Mouse (Mus musculus) thymus, postnatal 0 days (tissue): Measurements from ENCODE around the gene Hoxc11. TPM values are rescaled to one million over a fixed set of nuclear protein-coding genes. Genes with fewer than 3 reads are reported as not detected.
A peak's percentile ranks its signal among the peaks of the same experiment; 100 is the strongest.

Source experiments
- DNase-seq: peaks from one replicate; pipeline ENCODE4 v3.0.0-alpha.2; 2015; ENCODE audit warnings: low spot score
- polyA plus RNA-seq: library from polyadenylated mRNA; unstranded; fragments of >200 nt; fragmentation: Nextera tagmentation; extraction: Ambion mirVana; gene quantifications from 2 replicates; pipeline ENCODE4 v1.2.1, GENCODE M21; 2015

Gene Hoxc11
- polyA plus RNA-seq, 1 experiment from 2014 or later: 0.09 TPM

GRCm38 (mm10) chr15:102963671-102964640, 9.7 kb downstream of the Hoxc11 start:
- no peak for DNase-seq

GRCm38 (mm10) chr15:102965003-102965891, 11.0 kb downstream of the Hoxc11 start:
- no peak for DNase-seq

DNA sequence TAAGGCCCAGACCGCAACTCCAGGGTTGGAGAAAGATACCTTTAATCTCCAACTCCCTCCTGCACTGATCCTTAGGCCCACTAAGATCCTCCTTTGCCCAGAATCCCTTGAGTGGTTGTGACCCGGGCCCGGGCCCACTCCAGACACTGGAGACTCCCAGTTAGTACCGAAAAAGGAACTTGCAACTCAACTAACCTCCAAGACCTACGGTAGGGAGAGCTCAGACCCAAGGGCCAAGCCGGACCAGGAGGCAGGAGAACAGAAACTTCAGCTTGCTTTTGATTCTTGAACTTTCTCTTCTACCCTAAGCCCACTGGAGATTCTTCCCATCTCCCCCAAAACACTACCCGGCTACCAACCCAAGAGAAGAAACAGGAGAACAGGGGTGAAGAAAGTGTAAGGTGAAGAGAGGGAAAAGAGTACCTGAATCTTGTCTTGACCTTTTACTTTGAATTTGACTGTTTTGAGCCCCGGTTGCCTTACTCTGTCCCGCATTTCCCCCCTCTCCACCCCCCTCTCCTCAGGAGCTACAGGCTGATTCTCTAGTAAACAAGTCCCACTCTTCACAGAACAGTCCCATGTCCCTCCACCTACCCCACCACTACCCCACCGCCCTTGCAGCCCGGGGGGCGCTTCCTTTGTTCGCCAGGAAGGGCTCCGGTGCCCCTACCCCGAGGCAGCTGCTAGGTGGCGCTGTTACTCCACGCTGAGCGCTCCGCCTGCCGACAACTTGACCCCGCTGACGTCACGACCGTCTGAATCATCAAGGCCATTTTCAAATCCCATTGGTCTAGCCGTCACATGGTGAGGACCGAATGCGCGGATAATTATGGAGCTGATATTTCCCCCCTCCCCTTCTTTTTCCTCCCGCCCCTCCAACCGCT, 11.9 kb downstream of the Hoxc11 start:
- peak; percentile 52 for DNase-seq

DNA sequence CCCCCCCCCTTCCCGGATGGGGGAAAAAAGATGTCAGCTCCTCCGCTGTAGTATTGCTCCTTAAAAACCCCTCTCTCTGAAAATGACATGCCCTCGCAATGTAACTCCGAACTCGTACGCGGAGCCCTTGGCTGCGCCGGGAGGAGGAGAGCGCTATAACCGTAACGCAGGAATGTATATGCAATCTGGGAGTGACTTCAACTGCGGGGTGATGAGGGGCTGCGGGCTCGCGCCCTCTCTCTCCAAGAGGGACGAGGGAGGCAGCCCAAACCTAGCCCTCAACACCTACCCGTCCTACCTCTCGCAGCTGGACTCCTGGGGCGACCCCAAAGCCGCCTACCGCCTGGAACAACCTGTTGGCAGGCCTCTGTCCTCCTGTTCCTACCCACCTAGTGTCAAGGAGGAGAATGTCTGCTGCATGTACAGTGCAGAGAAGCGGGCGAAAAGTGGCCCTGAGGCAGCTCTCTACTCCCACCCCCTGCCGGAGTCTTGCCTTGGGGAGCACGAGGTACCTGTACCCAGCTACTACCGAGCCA, 12.6 kb downstream of the Hoxc11 start, which contains the start of gene Hoxc10:
TSS of gene Hoxc10 (plus strand) at position 21 of the 536 bp plus-strand sequence.
- no peak for DNase-seq

GRCm38 (mm10) chr15:102967312-102967510, 13.0 kb downstream of the Hoxc11 start, which contains the start of gene Hoxc5:
TSS of gene Hoxc5 (plus strand) at chr15:102967443.
- DNase-seq: no peak

GRCm38 (mm10) chr15:102967511-102968397, 13.5 kb downstream of the Hoxc11 start:
- no peak for DNase-seq

GRCm38 (mm10) chr15:102969296-102969695, 15.1 kb downstream of the Hoxc11 start:
- DNase-seq: no peak

DNA sequence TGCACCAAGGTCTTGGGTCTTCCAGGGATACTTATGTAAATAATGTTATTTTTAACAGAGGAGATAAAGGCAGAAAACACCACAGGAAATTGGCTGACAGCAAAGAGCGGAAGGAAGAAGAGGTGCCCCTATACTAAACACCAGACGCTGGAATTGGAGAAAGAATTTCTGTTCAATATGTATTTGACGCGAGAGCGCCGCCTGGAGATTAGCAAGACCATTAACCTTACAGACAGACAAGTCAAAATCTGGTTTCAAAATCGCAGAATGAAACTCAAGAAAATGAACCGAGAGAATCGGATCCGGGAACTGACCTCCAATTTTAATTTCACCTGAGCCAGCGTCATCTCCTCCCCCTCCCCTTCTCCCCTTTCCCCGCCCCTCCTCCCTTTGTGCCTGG, 16.5 kb downstream of the Hoxc11 start:
- DNase-seq: no peak

DNA sequence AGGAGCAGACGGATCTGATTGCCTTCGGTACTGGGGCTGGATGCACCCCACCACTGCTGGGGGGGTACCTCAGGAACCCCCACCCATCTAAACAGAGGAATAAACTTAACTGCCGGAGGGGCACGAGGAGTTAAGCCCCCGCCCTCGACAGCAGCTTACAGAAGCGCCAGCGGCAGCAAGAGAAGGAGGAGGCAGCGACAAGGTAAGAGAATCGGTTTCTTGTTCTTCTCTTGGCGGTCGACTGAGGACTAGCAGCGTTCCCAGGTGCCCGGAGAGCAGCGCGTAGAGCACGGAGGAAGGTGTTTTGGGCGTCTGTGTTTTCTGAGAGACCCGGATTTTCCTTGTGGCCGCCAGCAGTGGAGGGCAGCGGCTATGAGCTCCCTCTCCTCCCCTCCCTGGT, 18.0 kb downstream of the Hoxc11 start:
- no peak for DNase-seq

- no peak for DNase-seq
Measured at GRCm38 (mm10) chr15:102972753-102973152, 18.5 kb downstream of the Hoxc11 start.

- DNase-seq: no peak
Measured at GRCm38 (mm10) chr15:102975034-102975433, 20.8 kb downstream of the Hoxc11 start.

GRCm38 (mm10) chr15:102975688-102976111, 21.5 kb downstream of the Hoxc11 start:
- DNase-seq: no peak

GRCm38 (mm10) chr15:102976171-102976570, 21.9 kb downstream of the Hoxc11 start, which contains the start of gene Hoxc9:
TSS of gene Hoxc9 (plus strand) at chr15:102976439.
- no peak for DNase-seq

DNA sequence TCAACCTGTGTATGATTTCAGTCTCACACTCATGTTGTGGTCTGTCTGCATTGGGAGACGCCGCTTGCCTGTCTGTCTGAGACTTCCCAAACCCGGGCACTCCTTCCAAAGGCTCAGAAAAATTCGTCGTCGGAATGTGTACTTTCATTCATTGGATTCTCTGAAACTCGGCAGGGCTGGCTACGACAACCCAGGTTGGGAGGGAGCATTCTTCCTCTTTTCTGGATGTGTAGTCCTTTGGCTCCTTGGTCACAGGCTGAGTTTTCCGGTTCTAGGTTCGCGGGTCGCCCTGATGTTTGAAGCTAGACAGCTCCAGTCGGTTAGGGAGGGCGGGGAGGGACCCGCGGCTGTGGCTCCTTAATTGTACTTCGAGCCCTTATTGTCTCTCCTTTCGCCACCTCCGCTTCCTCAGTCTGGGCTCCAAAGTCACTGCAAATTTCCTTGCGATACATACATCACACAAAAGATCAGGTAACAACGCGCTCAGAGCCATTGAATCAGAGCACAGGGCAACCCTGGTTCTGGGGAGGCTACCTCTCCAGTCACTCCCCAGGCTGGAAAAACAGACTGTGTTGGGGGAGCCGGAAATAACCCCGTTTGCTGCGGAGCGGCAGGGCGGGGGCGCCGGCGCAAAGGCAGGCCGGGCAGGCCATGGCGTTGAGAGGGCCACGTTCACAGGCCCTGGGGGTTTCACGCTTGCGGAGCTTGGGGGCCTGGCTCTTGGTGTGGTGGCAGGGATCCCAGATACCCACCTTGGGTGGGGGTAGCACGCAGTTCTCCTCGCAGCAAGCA, 22.6 kb downstream of the Hoxc11 start:
- DNase-seq: no peak

DNA sequence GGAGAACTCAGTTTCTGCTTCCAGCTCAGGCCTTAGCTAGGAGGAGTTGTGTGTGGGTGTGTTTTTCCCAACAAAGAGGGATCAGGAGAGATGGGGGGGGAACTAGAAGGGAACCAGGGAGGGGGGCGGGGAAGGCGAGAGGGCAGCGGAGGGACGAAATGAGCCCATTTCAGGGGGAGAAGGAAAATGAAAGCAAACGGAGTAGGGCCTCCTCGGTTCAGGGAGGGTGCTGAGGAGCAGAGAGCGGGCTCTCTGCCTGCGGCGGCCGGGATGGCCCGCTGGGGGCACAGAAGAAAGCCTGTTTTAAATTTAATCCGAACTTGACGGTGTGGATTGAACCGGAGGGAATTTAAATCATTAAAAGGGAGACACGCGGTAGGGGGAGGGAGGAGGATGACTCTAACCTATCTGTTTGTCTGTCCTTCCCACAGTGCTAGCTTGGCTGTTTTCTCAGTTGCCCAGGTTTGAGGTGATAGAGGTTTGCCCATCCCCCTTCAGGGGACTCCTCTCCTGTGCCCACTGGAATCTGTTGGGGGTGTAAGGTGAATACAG, 23.3 kb downstream of the Hoxc11 start:
- DNase-seq: no peak

- no peak for DNase-seq
Measured at GRCm38 (mm10) chr15:102978615-102979515, 24.6 kb downstream of the Hoxc11 start.

DNA sequence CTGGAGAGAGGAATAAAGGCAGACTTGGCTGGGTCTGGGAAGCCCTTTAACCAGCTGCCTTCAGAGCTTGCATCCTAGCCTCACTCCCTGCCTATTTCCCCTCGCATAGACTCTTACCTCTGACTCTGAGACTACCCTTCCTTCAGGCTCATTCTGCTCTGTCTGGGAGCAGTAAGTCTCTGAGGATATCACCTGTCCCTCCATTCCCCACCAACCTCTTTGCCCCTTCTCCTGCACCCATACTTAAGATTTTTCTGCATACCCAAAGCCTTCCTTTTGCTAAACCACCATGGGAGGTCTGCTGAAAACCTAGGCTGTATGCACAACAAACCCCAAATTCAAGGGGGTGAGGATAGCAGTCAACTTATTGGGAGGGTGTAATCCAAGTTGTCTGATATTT, 25.7 kb downstream of the Hoxc11 start:
- no peak for DNase-seq

- no peak for DNase-seq
Measured at GRCm38 (mm10) chr15:102980352-102980751, 26.1 kb downstream of the Hoxc11 start.
